Mouse (Mus musculus) spleen, adult 2 months (tissue): Measurements from ENCODE around the gene Efemp2. TPM values are rescaled to one million over a fixed set of nuclear protein-coding genes. Genes with fewer than 3 reads are reported as not detected.
A peak's percentile ranks its signal among the peaks of the same experiment; 100 is the strongest.

Experiments used
- DNase-seq, 2 experiments: peaks; one replicate each; pipeline versions ENCODE4 v3.0.0 to v3.0.0-alpha.2; 2012 to 2021; ENCODE audit warnings: low spot score in 2 of 2, low read depth in 1 of 2
- H3K27ac ChIP-seq: fragments of 200-500 bp; 2 replicates; pipeline ENCODE4 v1.5.1; 2012; ENCODE audit warnings: low read length, inconsistent platforms; ENCODE audit not compliant: insufficient read depth
- H3K27me3 ChIP-seq: fragments of 200-500 bp; 2 replicates; pipeline ENCODE4 v1.6.1; 2012; ENCODE audit warnings: mild to moderate bottlenecking, moderate library complexity, low read length, inconsistent platforms; ENCODE audit not compliant: control insufficient read depth, insufficient read depth
- H3K36me3 ChIP-seq: fragments of 200-500 bp; 2 replicates; pipeline ENCODE4 v1.6.1; 2012; ENCODE audit warnings: mild to moderate bottlenecking, low read length, inconsistent platforms; ENCODE audit not compliant: control insufficient read depth, insufficient read depth
- H3K4me1 ChIP-seq: fragments of 200-500 bp; 2 replicates; pipeline ENCODE4 v1.6.1; 2011; ENCODE audit warnings: inconsistent platforms; ENCODE audit not compliant: control insufficient read depth, insufficient read depth, insufficient read length
- H3K4me3 ChIP-seq: fragments of 200-500 bp; 2 replicates; pipeline ENCODE4 v1.5.1; 2011; ENCODE audit warnings: mild to moderate bottlenecking, inconsistent platforms; ENCODE audit not compliant: insufficient read depth, insufficient read length; ENCODE audit errors: extremely low read depth
- CTCF ChIP-seq: fragments of 200-500 bp; IDR thresholded peaks from 2 replicates; pipeline ENCODE4 v1.5.1; 2011; ENCODE audit warnings: mild to moderate bottlenecking, inconsistent platforms; ENCODE audit not compliant: insufficient read depth, insufficient read length, insufficient replicate concordance; ENCODE audit errors: extremely low read depth
- POLR2A ChIP-seq: fragments of 200-500 bp; IDR thresholded peaks from 2 replicates; pipeline ENCODE4 v1.6.1; 2011; ENCODE audit warnings: low read depth, low read length, inconsistent platforms
- WGBS: fragments of 180-500 bp; shearing (Covaris S2); methylation state at CpG from one replicate; pipeline ENCODE4 v1.1.7; 2018; 5-methylcytosine and 5-hydroxymethylcytosine counted together
- polyA plus RNA-seq: library from polyadenylated mRNA; depleted of rRNA; stranded (reverse); fragments of >200 nt; gene quantifications from 2 replicates; pipeline ENCODE4 v1.2.3, GENCODE M21; 2012

Efemp2 gene
- polyA plus RNA-seq, 1 experiment = 21.7 TPM

- H3K4me1 ChIP-seq = peaks cover 25% of the 10 kb centered on the region
- H3K36me3 ChIP-seq = no peaks in the 10 kb centered on the region; the same call in 1 of the 2 replicates
- no peak overlapping the region for H3K4me3 ChIP-seq
- no peak for DNase-seq
- H3K27me3 ChIP-seq = peaks cover 8% of the 10 kb centered on the region
- no peak overlapping the region for H3K27ac ChIP-seq
- WGBS = 70% methylated on average over 6 of the region's 6 CpGs
- TF ChIP-seq CTCF (no peak), POLR2A (no peak)
These were observed 22.0 kb upstream of the Efemp2 start for GRCm38 (mm10) chr19:5451766-5452165.

GRCm38 (mm10) chr19:5455037-5455436, 18.7 kb upstream of the Efemp2 start:
- 91% methylated on average over 12 of the region's 12 CpGs for WGBS
- no peak for TF ChIP-seq POLR2A
- no peak for TF ChIP-seq CTCF
- Histone ChIP-seq H3K27me3 (no peaks in the 10 kb centered on the region), H3K4me1 (peaks cover 14% of the 10 kb centered on the region), H3K27ac (no peak overlapping the region), H3K36me3 (no peaks in the 10 kb centered on the region; the same call in 1 of the 2 replicates), H3K4me3 (no peak overlapping the region)
- DNase-seq = no peak

GRCm38 (mm10) chr19:5455568-5455967, 18.2 kb upstream of the Efemp2 start:
- H3K4me1 ChIP-seq = peaks cover 14% of the 10 kb centered on the region
- H3K36me3 ChIP-seq = no peaks in the 10 kb centered on the region; the same call in 1 of the 2 replicates
- no peak for TF ChIP-seq POLR2A
- no peak for TF ChIP-seq CTCF
- WGBS = 86% methylated on average over 8 of the region's 8 CpGs
- no peaks in the 10 kb centered on the region for H3K27me3 ChIP-seq
- no peak overlapping the region for H3K27ac ChIP-seq
- no peak overlapping the region for H3K4me3 ChIP-seq
- DNase-seq = no peak

- Histone ChIP-seq H3K36me3 (no peaks in the 10 kb centered on the region; the same call in 1 of the 2 replicates), H3K4me3 (peak overlapping the region; percentile 98), H3K27me3 (no peaks in the 10 kb centered on the region), H3K27ac (peak overlapping the region; percentile 95), H3K4me1 (peaks cover 14% of the 10 kb centered on the region)
- TF ChIP-seq CTCF (no peak), POLR2A (no peak)
- WGBS = 4% methylated on average over 26 of the region's 26 CpGs
- no peak for DNase-seq
These were observed 17.4 kb upstream of the Efemp2 start for GRCm38 (mm10) chr19:5456241-5456921.

- H3K4me1 ChIP-seq = peaks cover 14% of the 10 kb centered on the region
- TF ChIP-seq POLR2A = peak; percentile 75
- no peak for TF ChIP-seq CTCF
- peak overlapping the region; percentile 98 for H3K4me3 ChIP-seq
- H3K27ac ChIP-seq = peak overlapping the region; percentile 95
- no peaks in the 10 kb centered on the region for H3K27me3 ChIP-seq
- no peaks in the 10 kb centered on the region; the same call in 1 of the 2 replicates for H3K36me3 ChIP-seq
- peak; percentile 78 to 92 for DNase-seq
- WGBS = under 1% methylated on average over 68 of the region's 70 CpGs
These were observed 16.6 kb upstream of the Efemp2 start for GRCm38 (mm10) chr19:5456922-5457745.

GRCm38 (mm10) chr19:5457746-5458442, 15.9 kb upstream of the Efemp2 start, which contains the start of gene Ccdc85b:
Gene Ccdc85b (minus strand): TSS chr19:5457894.
- Histone ChIP-seq H3K4me1 (peaks cover 14% of the 10 kb centered on the region), H3K36me3 (peaks cover 2% of the 10 kb centered on the region), H3K4me3 (peak within 1 kb of the TSS; percentile 98), H3K27me3 (no peaks in the 10 kb centered on the region), H3K27ac (peak within 1 kb of the TSS; percentile 95)
- WGBS = 7% methylated on average over 14 of the region's 14 CpGs
- DNase-seq = no peak
- no peak for TF ChIP-seq POLR2A
- no peak for TF ChIP-seq CTCF
